12 mouse cellular contexts compared by ENCODE assay signal in the genomic region with DNA sequence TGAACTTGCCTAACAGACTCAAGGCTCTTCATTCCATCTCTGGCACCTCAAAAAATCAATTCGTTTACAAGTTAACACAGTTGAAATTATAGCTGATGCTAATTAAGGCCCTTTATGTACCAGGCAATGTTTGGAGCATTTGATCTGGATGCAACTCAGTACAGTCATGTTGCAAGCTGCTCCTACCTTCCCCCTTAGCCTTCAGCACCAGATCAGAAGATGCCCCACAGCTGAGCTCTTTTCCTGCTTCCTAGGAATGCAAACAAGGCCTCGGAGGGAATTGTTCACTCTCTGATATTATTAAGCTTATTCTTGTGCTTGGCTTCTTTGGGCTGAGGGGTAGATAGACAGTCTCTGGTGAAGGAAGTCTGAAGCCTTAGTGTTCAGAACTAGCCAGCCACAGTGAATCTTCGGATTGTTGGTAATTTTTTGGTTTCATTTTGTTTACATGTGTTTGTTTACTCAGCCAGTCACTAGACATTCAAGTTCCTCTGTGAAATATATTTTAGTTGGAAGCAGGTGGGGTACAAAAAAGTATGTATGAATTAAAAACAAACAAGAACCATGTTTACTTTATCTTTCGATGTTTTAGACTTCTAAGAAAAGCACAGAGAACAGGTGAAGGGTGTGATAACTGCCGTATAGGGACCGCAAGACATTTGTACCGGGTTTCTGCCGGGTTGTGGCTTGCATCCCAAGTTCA.
A peak's percentile ranks its signal among the peaks of the same experiment; 100 is the strongest.
DNase-seq lines count a peak whose midpoint lies in the region; ATAC-seq and TF ChIP-seq lines count a peak whose summit lies in the region.
"Had no signal": no experiment of that assay in that cellular context is flagged by ENCODE, and none has a peak within 500 bp of the region (broad histone marks: within the 10 kb centered on the region; RNA-seq: fewer than 3 reads in every experiment).

No protein-coding gene starts in this region.

- peak overlapping the region; percentile 29; the same call in 1 of the 2 replicates for H3K27ac ChIP-seq in heart, embryonic 13.5 days (replicated peaks)
- 0 out of 2 replicates have a peak overlapping the region, but pooled peaks have one; percentile 3 for H3K27ac ChIP-seq in lung, embryonic 16.5 days (ENCODE audit: low read length)
- peak overlapping the region; percentile 44; the same call in 1 of the 2 replicates for H3K27ac ChIP-seq in olfactory bulb, adult 2 months (ENCODE audit: insufficient read depth, low read depth, low read length)
- H3K27ac ChIP-seq: forebrain, embryonic 13.5 days; macrophage had no signal

- TF ChIP-seq CTCF in olfactory bulb, adult 2 months (IDR thresholded peaks at IDR 0.05; ENCODE audit: insufficient read depth, low read depth, low read length): no peak

- TF ChIP-seq POLR2A in olfactory bulb, adult 2 months (IDR thresholded peaks at IDR 0.05; ENCODE audit: insufficient read depth, low read depth, low read length): no peak

- peaks cover 92% of the 10 kb centered on the region for H3K4me1 ChIP-seq in heart, embryonic 13.5 days
- peaks cover 65% of the 10 kb centered on the region for H3K4me1 ChIP-seq in lung, embryonic 16.5 days (replicated peaks; ENCODE audit: control insufficient read depth, insufficient read depth, low read length)
- peaks cover 17% of the 10 kb centered on the region for H3K4me1 ChIP-seq in olfactory bulb, adult 2 months (ENCODE audit: control insufficient read depth, insufficient read depth, low read length)

- WGBS in heart, embryonic 13.5 days: 71% methylated on average over 8 of the region's 8 CpGs
- WGBS in lung, embryonic 16.5 days: 51% methylated on average over 8 of the region's 8 CpGs
- 42% methylated on average over 8 of the region's 8 CpGs for WGBS in olfactory bulb, adult 2 months

- no peaks in the 10 kb centered on the region for H3K36me3 ChIP-seq in heart, embryonic 13.5 days
- H3K36me3 ChIP-seq in lung, embryonic 16.5 days (ENCODE audit: control insufficient read depth, insufficient read depth, low read length): no peaks in the 10 kb centered on the region

- ATAC-seq in heart, embryonic 13.5 days (ENCODE audit: extremely low read depth, insufficient number of reproducible peaks, low FRiP score, low TSS enrichment): no peak
- ATAC-seq in lung, embryonic 16.5 days (ENCODE audit: low read depth): no peak
- ATAC-seq: forebrain, embryonic 13.5 days had no signal

- H3K4me3 ChIP-seq in heart, embryonic 13.5 days: no peak overlapping the region
- H3K4me3 ChIP-seq in lung, embryonic 16.5 days (ENCODE audit: low read length): no peak overlapping the region
- H3K4me3 ChIP-seq in olfactory bulb, adult 2 months (ENCODE audit: insufficient read depth, low read depth, low read length): no peak overlapping the region
- H3K4me3 ChIP-seq: forebrain, embryonic 13.5 days had no signal

- no peak overlapping the region for H3K9ac ChIP-seq in heart, embryonic 13.5 days
- no peak overlapping the region for H3K9ac ChIP-seq in lung, embryonic 16.5 days (ENCODE audit: low read length)
- H3K9ac ChIP-seq: forebrain, embryonic 13.5 days had no signal

- H3K27me3 ChIP-seq in heart, embryonic 13.5 days (replicated peaks): no peaks in the 10 kb centered on the region
- H3K27me3 ChIP-seq in lung, embryonic 16.5 days (ENCODE audit: control insufficient read depth, insufficient read depth, low read depth, low read length): no peaks in the 10 kb centered on the region
- H3K27me3 ChIP-seq: forebrain, embryonic 13.5 days had no signal

- DNase-seq in heart, postnatal 10 days: no peak
- no peak for DNase-seq in lung, postnatal 36 days
- peak; percentile 58 for DNase-seq in induced T-regulatory cell, adult 2 months (ENCODE audit: low read depth)
- no peak for DNase-seq in left cerebral cortex, postnatal 4 days
- DNase-seq in thymus, postnatal 10 days (ENCODE audit: low spot score in 2 of 2): no peak
- DNase-seq: cerebellum, postnatal 36 days; kidney, postnatal 4 days had no signal

- intact Hi-C loops in heart, postnatal 10 days (cut with DNase I): no loop called here
- intact Hi-C loops in left cerebral cortex, postnatal 4 days (cut with DNase I): no loop called here

- H3K9me3 ChIP-seq in heart, embryonic 13.5 days: no peaks in the 10 kb centered on the region
- no peaks in the 10 kb centered on the region for H3K9me3 ChIP-seq in lung, embryonic 16.5 days (ENCODE audit: control insufficient read depth, low read length)
- H3K9me3 ChIP-seq: forebrain, embryonic 13.5 days had no signal

- no peak overlapping the region for H3K4me2 ChIP-seq in heart, embryonic 13.5 days
- H3K4me2 ChIP-seq in lung, embryonic 16.5 days (ENCODE audit: low read depth, low read length): no peak overlapping the region
- H3K4me2 ChIP-seq: forebrain, embryonic 13.5 days had no signal
